Mouse (Mus musculus): Measurements from ENCODE around the gene Fmo3. TPM values are rescaled to one million over a fixed set of nuclear protein-coding genes. Genes with fewer than 3 reads are reported as not detected.

The Fmo3 gene
- polyA plus RNA-seq, 1 experiment from 2014 or later: 0.06 TPM

GRCm38 (mm10) chr1:162929146-162929545 lies 55.2 kb downstream of the Fmo3 start:
- no peaks in the 10 kb centered on the region for H3K27me3 ChIP-seq (ENCODE audit: control insufficient read depth, insufficient read depth, low read length)
- TF ChIP-seq EP300 (optimal IDR thresholded peaks at IDR 0.05): no peak
- TF ChIP-seq CTCF (IDR thresholded peaks at IDR 0.05; ENCODE audit: low read depth): no peak
- 65% methylated on average over 3 of the region's 3 CpGs for WGBS
- ATAC-seq (ENCODE audit: low FRiP score, low TSS enrichment): no peak
- H3K36me3 ChIP-seq (ENCODE audit: control insufficient read depth, insufficient read depth, low read length): no peaks in the 10 kb centered on the region
- H3K9ac ChIP-seq (ENCODE audit: low read length): no peak overlapping the region
- no peak overlapping the region for H3K4me3 ChIP-seq (ENCODE audit: low read depth, low read length)
- no peak overlapping the region for H3K4me2 ChIP-seq (replicated peaks; ENCODE audit: low read depth)
- H3K27ac ChIP-seq (replicated peaks): no peak overlapping the region
- H3K9me3 ChIP-seq (ENCODE audit: control insufficient read depth, low read length): no peaks in the 10 kb centered on the region
- H3K4me1 ChIP-seq (replicated peaks; ENCODE audit: control insufficient read depth, insufficient read depth): no peaks in the 10 kb centered on the region
- no peak for DNase-seq (ENCODE audit: low spot score)

DNA sequence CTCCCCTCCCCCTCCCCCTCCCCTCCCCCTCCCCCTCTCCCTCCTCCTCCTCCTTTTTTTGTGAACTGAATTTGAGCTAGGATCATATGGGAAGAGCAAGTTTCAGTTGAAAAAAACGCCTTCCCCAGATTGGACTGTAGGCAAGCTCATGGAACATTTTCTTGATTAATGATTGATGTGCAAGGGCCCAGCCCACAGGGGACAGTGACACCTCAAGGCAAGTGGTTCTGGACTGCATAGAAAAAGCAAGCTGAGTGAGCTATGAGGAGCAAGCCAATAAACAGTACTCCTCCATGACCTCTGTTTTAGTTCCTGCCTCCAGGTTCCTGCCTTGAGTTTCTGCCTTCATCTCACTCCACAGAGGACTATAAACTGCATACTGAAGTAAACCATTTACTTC lies 59.2 kb downstream of the Fmo3 start:
- no peaks in the 10 kb centered on the region for H3K9me3 ChIP-seq (ENCODE audit: control insufficient read depth, low read length)
- H3K4me3 ChIP-seq (ENCODE audit: low read depth, low read length): no peak overlapping the region
- no peaks in the 10 kb centered on the region for H3K27me3 ChIP-seq (ENCODE audit: control insufficient read depth, insufficient read depth, low read length)
- no peak overlapping the region for H3K4me2 ChIP-seq (replicated peaks; ENCODE audit: low read depth)
- ATAC-seq (ENCODE audit: low FRiP score, low TSS enrichment): no peak
- DNase-seq (ENCODE audit: low spot score): no peak
- no peaks in the 10 kb centered on the region for H3K36me3 ChIP-seq (ENCODE audit: control insufficient read depth, insufficient read depth, low read length)
- no peak overlapping the region for H3K9ac ChIP-seq (ENCODE audit: low read length)
- no peaks in the 10 kb centered on the region for H3K4me1 ChIP-seq (replicated peaks; ENCODE audit: control insufficient read depth, insufficient read depth)
- WGBS: 64% methylated on average over 1 of the region's 1 CpGs
- no peak for TF ChIP-seq CTCF (IDR thresholded peaks at IDR 0.05; ENCODE audit: low read depth)
- no peak for TF ChIP-seq EP300 (optimal IDR thresholded peaks at IDR 0.05)
- H3K27ac ChIP-seq (replicated peaks): no peak overlapping the region

DNA sequence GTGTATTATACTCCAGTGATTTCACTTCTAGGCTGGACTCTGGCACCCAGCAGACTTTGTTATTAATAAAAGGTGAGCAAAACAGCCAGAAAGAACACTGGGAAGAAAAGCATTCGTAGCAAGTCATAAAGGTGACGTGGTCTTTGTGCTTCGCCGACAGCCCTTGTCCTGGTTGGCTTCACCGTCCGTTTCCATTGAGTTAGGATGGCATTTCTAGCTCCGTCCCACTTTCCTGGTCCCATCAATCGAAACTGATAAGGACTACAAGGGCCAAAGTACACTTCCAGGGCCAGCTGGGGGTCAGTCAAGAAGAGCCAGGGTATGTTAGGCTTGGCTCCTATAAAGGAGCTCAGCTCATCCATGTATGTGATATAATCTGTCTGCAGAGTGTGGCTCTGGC lies 67.7 kb downstream of the Fmo3 start:
- Histone ChIP-seq H3K9ac (ENCODE audit: low read length) (no peak overlapping the region), H3K9me3 (ENCODE audit: control insufficient read depth, low read length) (no peaks in the 10 kb centered on the region), H3K4me2 (replicated peaks; ENCODE audit: low read depth) (no peak overlapping the region), H3K4me1 (replicated peaks; ENCODE audit: control insufficient read depth, insufficient read depth) (no peaks in the 10 kb centered on the region), H3K4me3 (ENCODE audit: low read depth, low read length) (no peak overlapping the region), H3K27ac (replicated peaks) (no peak overlapping the region), H3K27me3 (ENCODE audit: control insufficient read depth, insufficient read depth, low read length) (no peaks in the 10 kb centered on the region), H3K36me3 (ENCODE audit: control insufficient read depth, insufficient read depth, low read length) (no peaks in the 10 kb centered on the region)
- ATAC-seq (ENCODE audit: low FRiP score, low TSS enrichment) (no peak), DNase-seq (ENCODE audit: low spot score) (no peak)
- 60% methylated on average over 8 of the region's 8 CpGs for WGBS
- TF ChIP-seq CTCF (IDR thresholded peaks at IDR 0.05; ENCODE audit: low read depth) (no peak), EP300 (optimal IDR thresholded peaks at IDR 0.05) (no peak)

DNA sequence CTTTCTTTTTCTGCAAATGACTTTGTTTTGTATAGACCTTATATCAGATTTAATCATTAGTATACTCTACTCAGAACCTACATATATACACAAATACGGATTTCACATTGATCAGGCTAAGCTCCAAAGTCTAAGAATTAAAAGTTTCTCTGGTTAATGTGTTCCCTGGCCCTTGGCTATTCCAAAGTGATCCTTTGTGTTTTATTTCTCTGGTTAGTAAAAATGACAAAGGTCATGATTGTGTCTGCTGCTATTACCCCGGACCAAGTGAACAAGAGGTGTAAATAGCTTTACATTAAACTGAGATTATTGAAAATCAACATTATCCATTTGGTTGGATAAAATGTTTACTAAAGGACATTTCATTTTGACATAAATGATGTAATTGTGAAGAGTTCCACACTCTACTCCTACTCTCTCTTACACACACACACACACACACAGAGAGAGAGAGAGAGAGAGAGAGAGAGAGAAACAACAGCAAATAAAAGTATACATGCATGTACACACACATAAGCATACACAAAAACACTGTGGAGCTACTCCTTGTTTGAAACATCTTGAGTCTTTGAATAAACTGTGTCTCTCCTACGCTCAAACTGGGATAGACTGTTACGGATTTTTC lies 69.3 kb downstream of the Fmo3 start:
- H3K27ac ChIP-seq (replicated peaks): no peak overlapping the region
- no peak overlapping the region for H3K4me3 ChIP-seq (ENCODE audit: low read depth, low read length)
- no peak for ATAC-seq (ENCODE audit: low FRiP score, low TSS enrichment)
- no peak for TF ChIP-seq CTCF (IDR thresholded peaks at IDR 0.05; ENCODE audit: low read depth)
- H3K9me3 ChIP-seq (ENCODE audit: control insufficient read depth, low read length): no peaks in the 10 kb centered on the region
- DNase-seq (ENCODE audit: low spot score): no peak
- WGBS: 65% methylated on average over 4 of the region's 4 CpGs
- H3K4me2 ChIP-seq (replicated peaks; ENCODE audit: low read depth): no peak overlapping the region
- H3K36me3 ChIP-seq (ENCODE audit: control insufficient read depth, insufficient read depth, low read length): no peaks in the 10 kb centered on the region
- no peaks in the 10 kb centered on the region for H3K27me3 ChIP-seq (ENCODE audit: control insufficient read depth, insufficient read depth, low read length)
- H3K9ac ChIP-seq (ENCODE audit: low read length): no peak overlapping the region
- H3K4me1 ChIP-seq (replicated peaks; ENCODE audit: control insufficient read depth, insufficient read depth): no peaks in the 10 kb centered on the region

DNA sequence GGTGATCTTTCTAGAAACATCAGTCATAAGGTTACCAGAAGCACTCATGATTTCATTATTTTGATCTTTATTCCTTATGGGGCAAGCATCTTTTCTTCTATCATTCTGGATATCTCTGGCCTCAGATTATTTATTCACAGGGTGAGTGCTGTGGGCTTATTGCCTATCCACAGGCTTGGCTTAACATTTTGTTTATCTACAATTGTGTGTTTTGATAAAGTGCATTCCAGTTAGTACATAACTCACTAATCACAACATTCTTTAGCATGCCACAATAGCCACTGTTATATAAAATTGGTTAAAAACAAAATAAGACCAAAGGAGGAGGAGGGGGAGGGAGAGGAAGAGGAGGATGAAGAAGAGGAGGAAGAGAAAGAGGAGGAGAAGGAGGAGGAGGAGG lies 72.2 kb downstream of the Fmo3 start:
- DNase-seq (ENCODE audit: low spot score) (no peak), ATAC-seq (ENCODE audit: low FRiP score, low TSS enrichment) (no peak)
- Histone ChIP-seq H3K27me3 (ENCODE audit: control insufficient read depth, insufficient read depth, low read length) (no peaks in the 10 kb centered on the region), H3K4me3 (ENCODE audit: low read depth, low read length) (no peak overlapping the region), H3K4me2 (replicated peaks; ENCODE audit: low read depth) (no peak overlapping the region), H3K27ac (replicated peaks) (no peak overlapping the region), H3K9ac (ENCODE audit: low read length) (no peak overlapping the region), H3K9me3 (ENCODE audit: control insufficient read depth, low read length) (no peaks in the 10 kb centered on the region), H3K4me1 (replicated peaks; ENCODE audit: control insufficient read depth, insufficient read depth) (no peaks in the 10 kb centered on the region), H3K36me3 (ENCODE audit: control insufficient read depth, insufficient read depth, low read length) (no peaks in the 10 kb centered on the region)
- no peak for TF ChIP-seq EP300 (optimal IDR thresholded peaks at IDR 0.05)
- no peak for TF ChIP-seq CTCF (IDR thresholded peaks at IDR 0.05; ENCODE audit: low read depth)

Other genes starting within 250 kb of the Fmo3 start
- 58.3 and 66.3 TPM in 2 replicates for gene Prrc2c, start 244.0 kb downstream of the Fmo3 start, polyA plus RNA-seq (2015; fragmentation: Nextera tagmentation; extraction: Ambion mirVana)
- 0.51 and 0.62 TPM in 2 replicates for gene Fmo4, start 170.6 kb downstream of the Fmo3 start, polyA plus RNA-seq (2015; fragmentation: Nextera tagmentation; extraction: Ambion mirVana)
- 14.7 and 18.3 TPM in 2 replicates for gene Fmo1, start 117.9 kb downstream of the Fmo3 start, polyA plus RNA-seq (2015; fragmentation: Nextera tagmentation; extraction: Ambion mirVana)
- 16.4 and 17.7 TPM in 2 replicates for gene Fmo2, start 85.8 kb downstream of the Fmo3 start, polyA plus RNA-seq (2015; fragmentation: Nextera tagmentation; extraction: Ambion mirVana)
- 0.08 TPM in 1 of 2 replicates, not detected in the other for gene Fmo6, start 47.0 kb downstream of the Fmo3 start, polyA plus RNA-seq (2015; fragmentation: Nextera tagmentation; extraction: Ambion mirVana)
- gene Mroh9, start 101.1 kb upstream of the Fmo3 start, polyA plus RNA-seq (2015; fragmentation: Nextera tagmentation; extraction: Ambion mirVana): not detected in 2 replicates

Data from stomach, postnatal 0 days (tissue).